Mouse (Mus musculus) urinary bladder, postnatal 14 days (tissue): ENCODE data around the gene Reep1.

Experiments used
- DNase-seq: peaks from one replicate; pipeline ENCODE4 v3.0.0; 2021; ENCODE audit warnings: low spot score

Gene Reep1

DNA sequence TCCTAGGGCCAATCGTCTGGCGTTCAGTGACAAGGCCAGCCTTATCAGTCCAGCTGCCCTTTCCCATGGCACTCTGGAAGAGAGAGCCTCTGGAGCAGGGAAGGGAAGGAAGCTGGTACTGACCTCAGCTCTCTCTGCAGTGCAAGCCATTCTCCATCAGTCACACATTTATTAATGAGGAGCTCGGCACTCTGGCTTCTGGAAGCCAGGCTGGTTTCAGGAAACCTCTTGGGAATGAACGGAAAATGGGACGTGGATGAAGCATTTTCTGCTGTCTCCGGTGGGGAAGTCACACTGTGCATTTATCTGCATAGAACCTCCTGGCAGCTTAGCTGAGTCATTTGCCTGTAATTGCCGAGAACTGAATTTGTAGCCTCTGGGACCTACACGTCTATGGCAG, 29.8 kb downstream of the Reep1 start:
- DNase-seq, result no peak

DNA sequence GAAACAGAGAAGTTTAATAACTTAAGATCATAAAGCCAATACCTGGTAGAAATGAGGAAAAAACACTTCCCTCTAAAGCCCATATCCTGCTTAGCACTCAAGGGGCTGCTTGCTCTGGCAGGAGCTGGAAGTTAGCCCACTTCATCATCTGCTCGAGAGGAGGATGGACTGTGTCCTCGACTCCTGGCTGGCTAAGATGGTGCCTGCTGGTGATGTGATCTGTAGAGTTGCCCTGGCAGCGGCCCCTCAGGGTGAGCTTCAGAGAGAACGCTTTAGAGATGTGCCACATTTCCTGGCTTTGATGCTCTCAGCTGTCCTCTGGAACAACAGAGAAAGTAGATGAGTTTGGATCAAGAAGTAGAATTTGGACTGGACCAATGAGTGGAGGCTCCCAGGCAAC, 31.2 kb downstream of the Reep1 start:
- DNase-seq, result no peak

DNA sequence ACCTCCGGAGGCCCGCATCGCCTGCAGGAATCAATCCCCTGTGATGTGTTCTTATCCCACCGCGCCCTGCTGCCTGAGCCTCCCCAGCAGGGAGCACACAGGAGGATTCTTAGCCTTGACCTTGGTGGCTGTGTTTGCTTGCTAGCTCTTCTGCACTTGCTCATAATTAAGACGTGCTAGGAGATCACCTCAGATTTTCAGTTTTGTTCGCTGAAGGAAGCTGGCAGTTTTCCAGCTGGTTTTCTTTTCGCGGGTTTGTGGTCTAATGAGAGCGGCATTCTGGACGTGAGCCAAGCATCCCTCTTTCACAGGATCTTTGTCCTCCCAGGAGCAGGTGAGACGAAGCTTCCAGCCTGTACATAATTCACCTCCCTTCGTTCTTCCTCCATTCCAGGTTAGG, 33.6 kb downstream of the Reep1 start:
- DNase-seq, result no peak

GRCm38 (mm10) chr6:71741998-71742636, 34.8 kb downstream of the Reep1 start:
- no peak for DNase-seq

GRCm38 (mm10) chr6:71744934-71745333, 37.6 kb downstream of the Reep1 start:
- no peak for DNase-seq

- DNase-seq, result no peak
Observed at GRCm38 (mm10) chr6:71745482-71746234, 38.3 kb downstream of the Reep1 start.

GRCm38 (mm10) chr6:71746246-71746645, 38.9 kb downstream of the Reep1 start:
- no peak for DNase-seq

- DNase-seq, result no peak
Observed at GRCm38 (mm10) chr6:71746846-71747245, 39.5 kb downstream of the Reep1 start.

DNA sequence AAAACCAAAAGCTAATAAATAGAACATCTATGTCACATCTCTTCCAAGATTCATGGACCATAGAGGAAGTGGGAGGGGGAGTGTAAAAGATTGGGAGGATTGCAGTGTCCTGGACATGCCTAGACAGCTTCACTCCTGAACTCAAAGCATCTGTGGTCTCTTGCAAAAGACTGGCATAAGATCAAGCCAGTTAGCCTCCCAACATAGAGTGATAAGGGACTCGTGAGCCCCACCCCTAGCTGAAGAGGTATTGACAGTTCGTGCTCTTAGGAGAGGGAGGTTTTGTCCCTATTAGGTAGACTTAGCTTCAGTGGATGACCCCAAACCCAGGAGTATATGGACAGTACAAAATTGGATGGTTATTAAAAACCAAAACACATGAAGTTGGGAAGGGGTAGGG, 44.2 kb downstream of the Reep1 start:
- no peak for DNase-seq

DNA sequence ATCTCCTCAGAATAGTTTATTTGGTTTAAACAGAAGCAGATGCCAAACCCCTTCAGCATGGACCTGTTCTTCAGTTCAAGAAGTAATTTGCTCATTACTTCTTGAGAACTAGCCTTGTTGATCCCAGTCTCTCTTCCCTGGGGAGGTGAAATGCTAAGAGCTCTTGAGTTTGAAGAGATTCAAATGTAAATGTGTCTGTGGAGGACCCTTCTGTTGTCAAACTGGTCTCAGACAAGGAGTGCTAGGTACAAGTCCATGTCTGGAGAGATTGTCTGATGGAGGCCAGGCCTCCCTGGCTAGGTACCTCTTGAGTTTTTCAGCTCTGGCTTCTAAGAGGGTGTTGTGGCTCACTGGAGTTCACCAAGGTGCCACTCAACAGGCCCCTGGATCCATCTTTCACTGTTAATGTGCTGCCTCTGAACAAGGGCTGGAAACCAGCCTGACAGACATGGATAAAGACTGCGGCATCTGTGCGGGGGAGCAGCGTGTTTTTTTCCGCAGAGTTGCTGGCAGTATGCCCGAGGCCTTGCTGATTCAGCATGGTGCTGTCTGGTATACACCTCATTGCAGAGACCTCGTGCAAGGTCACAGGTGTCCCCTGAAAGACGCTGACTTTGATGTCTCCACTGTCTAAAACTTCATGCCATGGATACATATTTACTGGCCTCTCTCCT, 45.6 kb downstream of the Reep1 start:
- DNase-seq, result peak; percentile 6

DNA sequence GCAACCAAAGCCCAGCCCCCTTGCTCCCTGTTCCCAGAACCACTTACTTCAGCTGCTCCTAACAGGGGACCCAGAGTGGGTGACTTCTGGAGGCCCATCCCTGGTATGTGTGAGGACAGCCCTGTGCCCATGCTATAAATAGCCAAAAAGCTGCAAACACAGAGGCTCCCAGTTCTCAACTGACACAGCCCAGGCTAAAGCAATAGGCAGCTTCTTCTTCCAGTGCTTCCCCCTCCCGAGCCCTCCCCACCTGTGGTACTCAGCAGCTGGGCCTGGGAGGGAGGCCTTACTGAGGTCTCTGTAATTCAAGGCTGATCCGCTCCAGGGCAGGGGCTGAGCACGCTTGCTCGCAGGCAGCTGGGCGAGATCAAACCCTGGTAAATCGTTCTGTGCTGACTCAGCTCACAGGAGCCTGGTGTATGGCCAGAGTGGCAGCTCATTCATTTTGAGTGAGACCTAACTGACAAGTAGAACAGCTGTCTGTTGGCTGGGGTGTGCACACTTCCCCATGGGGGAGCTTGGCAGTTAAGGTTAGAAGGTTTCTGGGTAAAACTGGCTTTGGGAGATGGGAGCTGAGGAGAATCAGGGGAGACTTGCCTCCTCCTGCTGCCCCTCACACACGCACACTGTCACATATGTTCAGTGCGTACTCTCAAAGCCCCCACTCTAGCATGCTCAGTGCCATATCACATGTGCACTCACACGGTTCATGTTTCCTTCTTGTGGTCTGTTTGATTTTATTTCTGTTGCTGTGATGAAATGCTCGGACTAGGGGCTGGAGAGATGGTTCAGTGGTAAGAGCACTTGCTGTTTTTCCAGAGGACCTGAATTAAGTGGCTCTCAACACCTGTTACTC, 49.9 kb downstream of the Reep1 start:
- DNase-seq, result no peak

- no peak for DNase-seq
Observed at GRCm38 (mm10) chr6:71758780-71759179, 51.4 kb downstream of the Reep1 start.

- DNase-seq, result no peak
Observed at GRCm38 (mm10) chr6:71760073-71760472, 52.7 kb downstream of the Reep1 start.

DNA sequence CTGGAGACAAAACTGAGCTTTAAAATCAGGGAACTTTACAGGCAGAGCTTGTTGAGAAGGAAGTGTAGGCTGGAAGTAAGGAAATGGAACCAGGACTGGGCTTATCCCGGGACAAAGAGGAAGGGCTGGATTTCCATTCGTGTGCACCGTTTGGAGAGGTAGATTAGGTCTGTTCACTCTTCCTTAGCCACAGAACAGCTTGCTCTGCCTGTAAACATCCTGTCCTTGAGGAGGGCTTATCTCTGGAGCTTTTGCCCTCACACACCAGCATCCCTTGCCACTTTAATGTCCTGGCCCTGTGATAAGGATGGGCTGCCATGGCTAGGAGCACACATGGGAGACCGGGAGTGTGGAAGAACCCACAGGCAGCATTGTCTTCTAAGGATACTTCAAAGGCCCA, 60.4 kb downstream of the Reep1 start:
- no peak for DNase-seq

DNA sequence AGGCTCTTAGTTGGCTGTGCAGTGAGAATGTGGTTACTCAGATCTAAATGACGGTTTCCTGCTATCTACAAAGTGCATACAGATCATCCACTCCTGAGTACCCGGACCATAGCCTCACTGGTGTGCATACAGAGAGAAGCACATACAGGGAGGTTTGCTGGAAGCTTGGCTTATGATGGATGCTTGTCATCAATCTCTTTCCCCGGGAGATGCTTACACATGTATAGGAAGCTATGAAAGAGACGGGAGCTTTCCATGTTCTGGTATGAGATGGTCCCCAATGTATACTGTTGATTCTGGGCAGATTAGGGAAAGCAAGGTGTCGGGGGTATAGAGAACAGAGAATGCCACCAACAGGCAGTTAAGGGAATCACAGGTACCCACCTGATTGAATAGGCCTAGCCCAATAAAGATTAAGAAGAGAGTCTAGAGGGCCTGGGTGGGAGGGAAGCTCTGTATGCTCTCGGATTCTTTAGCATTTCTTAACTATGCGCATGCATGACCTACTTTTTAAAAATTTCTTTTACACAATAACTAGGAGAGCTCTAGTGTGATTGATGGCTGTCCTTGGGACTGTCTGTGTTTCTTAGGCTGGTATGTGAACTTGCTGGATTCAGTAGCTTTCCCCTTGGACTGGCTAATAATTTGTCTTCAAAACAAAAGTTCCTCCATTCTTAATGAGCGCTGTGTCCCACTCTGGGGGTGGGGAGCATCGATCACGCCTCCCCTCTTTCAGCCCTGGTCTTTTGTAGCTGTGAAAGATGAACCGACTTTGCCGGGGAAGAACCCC, 62.7 kb downstream of the Reep1 start:
- DNase-seq, result no peak

DNA sequence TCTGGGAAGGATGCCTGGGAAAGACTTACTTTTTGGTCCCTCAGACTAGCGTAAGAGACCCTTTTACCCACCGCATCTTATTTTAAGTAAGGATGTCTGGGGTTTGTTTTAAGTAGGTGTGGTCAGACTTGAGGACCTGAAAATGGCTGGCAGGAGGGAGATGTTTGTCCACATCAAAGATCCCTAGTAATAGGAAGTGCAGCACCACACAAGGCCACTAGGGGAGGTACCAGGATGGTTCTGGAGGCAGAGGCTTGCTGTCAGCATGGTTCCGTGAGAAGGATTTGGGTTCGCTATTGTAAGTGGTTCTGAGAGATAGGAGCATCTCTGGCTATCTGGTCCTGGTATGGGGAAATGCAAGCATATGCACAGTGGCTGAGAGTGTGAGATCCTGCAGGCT, 63.5 kb downstream of the Reep1 start:
- no peak for DNase-seq

- no peak for DNase-seq
Observed at GRCm38 (mm10) chr6:71771282-71771681, 63.9 kb downstream of the Reep1 start.

DNA sequence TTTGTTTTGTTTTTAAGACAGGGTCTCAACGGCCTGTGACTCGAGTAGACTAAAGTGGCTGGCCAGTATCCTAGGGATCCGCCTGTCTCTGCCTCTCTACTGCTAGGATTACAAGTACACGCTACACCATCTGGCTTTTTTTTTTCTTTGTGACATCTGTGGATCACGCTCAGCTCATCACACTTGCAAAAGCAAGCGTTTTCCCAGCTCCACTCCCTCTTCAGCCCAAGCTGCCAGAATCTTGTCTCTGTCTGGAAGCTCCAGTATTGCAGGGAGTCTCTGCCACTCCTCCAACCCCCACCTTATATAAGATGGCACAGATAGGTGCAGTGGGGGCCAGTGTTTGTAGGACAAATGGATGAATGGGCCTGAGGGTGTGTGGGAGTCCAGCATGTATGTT, 64.8 kb downstream of the Reep1 start:
- no peak for DNase-seq

DNA sequence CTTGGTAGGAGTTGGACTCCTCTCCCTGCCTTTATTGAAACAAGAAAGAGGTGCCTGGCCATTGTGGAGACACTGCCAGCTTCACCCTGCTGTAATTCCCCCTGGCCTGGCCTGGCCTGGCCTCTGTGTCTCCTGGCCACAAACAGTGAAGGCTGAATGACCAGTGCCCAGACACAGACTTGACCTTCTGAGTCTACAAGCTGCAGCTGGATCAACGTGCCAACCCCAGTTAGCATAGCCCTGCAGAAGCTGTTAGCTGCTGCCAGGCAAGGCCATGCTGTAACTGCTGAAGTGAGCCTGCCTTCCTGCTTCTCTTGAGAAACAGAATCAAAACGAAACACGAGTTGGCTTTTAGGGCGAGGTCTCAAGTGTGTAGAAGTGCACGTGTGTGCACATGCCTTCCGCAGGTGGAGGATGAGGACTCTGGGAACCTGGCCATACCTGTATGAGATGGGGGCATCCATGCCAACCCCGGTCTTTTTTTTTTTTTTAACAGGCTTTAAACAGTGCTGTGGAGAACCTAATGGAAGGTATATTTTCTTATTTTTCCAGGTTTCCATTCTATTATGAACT, 65.4 kb downstream of the Reep1 start:
- DNase-seq, result no peak

GRCm38 (mm10) chr6:71778016-71778415, 70.7 kb downstream of the Reep1 start:
- no peak for DNase-seq

DNA sequence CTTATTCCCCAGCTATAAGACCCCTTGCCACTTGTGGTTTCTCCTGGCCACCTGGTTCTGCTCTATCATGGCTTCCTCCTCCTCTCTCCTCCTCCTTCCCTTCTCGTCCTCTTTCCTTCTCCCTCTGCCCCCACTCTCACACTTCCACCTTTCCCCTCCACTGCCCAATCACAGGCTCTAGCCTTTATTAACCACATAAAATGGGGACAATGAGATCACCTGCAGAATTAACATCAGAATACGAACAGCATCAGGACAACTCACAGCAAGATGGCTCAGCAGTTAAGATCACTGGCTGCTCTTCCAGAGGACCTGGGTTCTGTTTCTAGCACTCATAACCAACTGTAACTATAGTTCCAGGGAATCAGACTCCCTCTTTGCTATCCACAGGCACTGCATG, 72.5 kb downstream of the Reep1 start:
- no peak for DNase-seq
